Mouse (Mus musculus) hindbrain, embryonic 15.5 days (tissue): ENCODE measurements around the gene Lzts3. TPM values are rescaled to one million over a fixed set of nuclear protein-coding genes. Genes with fewer than 3 reads are reported as not detected.

Experiments
- ATAC-seq: fragments of 200-750 bp; cut with Nextera tagmentation; 2 replicates; pipeline ENCODE4 v1.8.0; 2017; ENCODE audit warnings: low read depth, moderate number of reproducible peaks, moderate TSS enrichment; ENCODE audit not compliant: low FRiP score
- H3K27ac ChIP-seq: fragments of 300-500 bp; sonication (generic); replicated peaks from 2 replicates; pipeline ENCODE4 v1.5.1; 2015; ENCODE audit warnings: mild to moderate bottlenecking, inconsistent platforms
- H3K27me3 ChIP-seq: fragments of 300-500 bp; sonication (generic); 2 replicates; pipeline ENCODE4 v1.6.1; 2015; ENCODE audit warnings: control low read depth, inconsistent platforms
- H3K36me3 ChIP-seq: fragments of 300-500 bp; sonication (generic); 2 replicates; pipeline ENCODE4 v1.6.1; 2015; ENCODE audit warnings: control low read depth, inconsistent platforms
- H3K4me1 ChIP-seq: fragments of 300-500 bp; sonication (generic); replicated peaks from 2 replicates; pipeline ENCODE4 v1.6.1; 2015; ENCODE audit warnings: control low read depth, inconsistent platforms
- H3K4me2 ChIP-seq: fragments of 300-500 bp; sonication (generic); 2 replicates; pipeline ENCODE4 v1.6.1; 2015; ENCODE audit warnings: moderate library complexity, mild to moderate bottlenecking, inconsistent platforms
- H3K4me3 ChIP-seq: fragments of 300-500 bp; sonication (generic); 2 replicates; pipeline ENCODE4 v1.5.1; 2015; ENCODE audit warnings: mild to moderate bottlenecking, inconsistent platforms
- H3K9ac ChIP-seq: fragments of 300-500 bp; sonication (generic); 2 replicates; pipeline ENCODE4 v1.6.1; 2015; ENCODE audit warnings: inconsistent platforms
- H3K9me3 ChIP-seq: fragments of 300-500 bp; sonication (generic); 2 replicates; pipeline ENCODE4 v1.6.1; 2016; ENCODE audit warnings: control low read depth, inconsistent platforms
- WGBS: fragments of 180-500 bp; shearing (Covaris S2); methylation state at CpG from one replicate; pipeline ENCODE4 v1.1.7; 2015; 5-methylcytosine and 5-hydroxymethylcytosine counted together
- polyA plus RNA-seq: library from polyadenylated mRNA; unstranded; fragments of >200 nt; fragmentation: Nextera tagmentation; extraction: Ambion mirVana; gene quantifications from 2 replicates; pipeline ENCODE4 v1.2.1, GENCODE M21; 2015

The Lzts3 gene
- polyA plus RNA-seq, 1 experiment from 2014 or later: 19.8 TPM

DNA sequence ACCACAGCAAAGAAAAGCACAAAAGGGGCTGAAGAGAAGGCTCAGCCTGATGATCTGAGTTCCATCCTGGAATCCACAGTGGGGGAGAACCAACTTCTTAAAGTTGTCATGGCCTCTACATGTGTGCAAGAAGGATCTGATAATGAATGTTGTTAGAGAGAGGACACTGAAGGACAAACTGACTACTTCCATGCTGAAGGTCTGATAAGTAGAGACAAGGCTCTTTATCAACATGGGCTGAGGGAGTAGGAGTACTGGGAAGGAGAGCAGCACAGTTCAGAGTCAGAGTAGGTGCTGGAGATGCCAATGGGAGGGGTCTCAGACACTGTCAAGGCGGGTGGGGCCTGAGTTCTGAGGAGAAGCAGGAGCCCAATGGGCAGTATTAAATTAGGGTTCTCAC, 47.0 kb downstream of the Lzts3 start:
- Histone ChIP-seq H3K27me3 (no peaks in the 10 kb centered on the region), H3K9ac (no peak overlapping the region), H3K4me2 (no peak overlapping the region), H3K4me3 (no peak overlapping the region), H3K4me1 (no peaks in the 10 kb centered on the region), H3K36me3 (peaks cover 52% of the 10 kb centered on the region), H3K27ac (no peak overlapping the region), H3K9me3 (no peaks in the 10 kb centered on the region)
- 88% methylated on average over 1 of the region's 1 CpGs for WGBS
- no peak for ATAC-seq

DNA sequence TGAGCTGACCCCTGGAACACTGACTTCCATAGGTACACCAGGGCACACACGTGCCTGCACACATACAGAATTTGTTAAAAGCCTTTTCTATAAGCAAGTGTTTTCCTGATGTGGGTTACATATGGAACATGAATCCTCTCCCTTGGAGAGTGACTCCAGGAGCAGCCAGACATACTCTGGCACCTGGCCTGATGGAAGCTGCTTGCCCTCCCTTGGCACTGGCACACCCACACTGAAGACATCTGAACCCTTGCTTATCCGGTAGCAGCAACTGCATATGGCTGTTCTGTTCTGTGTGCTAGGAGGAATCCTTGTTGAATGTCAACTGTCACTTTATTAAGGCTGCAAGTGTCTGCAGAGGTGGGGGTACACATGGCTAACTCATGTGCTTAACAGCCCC, 51.6 kb downstream of the Lzts3 start:
- Histone ChIP-seq H3K27me3 (no peaks in the 10 kb centered on the region), H3K9me3 (no peaks in the 10 kb centered on the region), H3K4me2 (no peak overlapping the region), H3K9ac (no peak overlapping the region), H3K4me1 (no peaks in the 10 kb centered on the region), H3K36me3 (peaks cover 30% of the 10 kb centered on the region; the same call in 1 of the 2 replicates), H3K27ac (no peak overlapping the region), H3K4me3 (no peak overlapping the region)
- WGBS: 91% methylated on average over 2 of the region's 2 CpGs
- no peak for ATAC-seq

DNA sequence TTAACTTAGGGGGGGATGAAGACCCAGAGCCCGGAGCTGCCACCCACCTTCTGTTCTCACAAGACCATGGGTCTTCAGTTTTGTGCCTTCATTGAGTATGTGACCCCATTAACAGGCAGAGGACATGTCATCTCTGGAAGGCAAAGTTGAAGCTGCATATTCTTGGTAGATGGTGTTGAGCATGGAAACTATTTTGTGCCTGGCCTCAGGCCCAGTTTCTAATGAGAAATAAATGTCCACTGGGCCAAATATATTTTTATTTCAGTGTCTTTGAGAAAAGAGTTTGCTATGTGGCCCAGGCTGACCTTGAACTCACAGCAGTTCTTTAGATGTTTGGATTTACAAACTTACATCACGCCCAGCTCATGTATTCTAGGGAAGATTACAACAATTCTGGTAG, 52.8 kb downstream of the Lzts3 start:
- Histone ChIP-seq H3K27ac (no peak overlapping the region), H3K4me1 (no peaks in the 10 kb centered on the region), H3K9ac (no peak overlapping the region), H3K27me3 (no peaks in the 10 kb centered on the region), H3K4me2 (no peak overlapping the region), H3K4me3 (no peak overlapping the region), H3K36me3 (peaks cover 21% of the 10 kb centered on the region; the same call in 1 of the 2 replicates), H3K9me3 (no peaks in the 10 kb centered on the region)
- 97% methylated on average over 2 of the region's 2 CpGs for WGBS
- ATAC-seq: no peak

DNA sequence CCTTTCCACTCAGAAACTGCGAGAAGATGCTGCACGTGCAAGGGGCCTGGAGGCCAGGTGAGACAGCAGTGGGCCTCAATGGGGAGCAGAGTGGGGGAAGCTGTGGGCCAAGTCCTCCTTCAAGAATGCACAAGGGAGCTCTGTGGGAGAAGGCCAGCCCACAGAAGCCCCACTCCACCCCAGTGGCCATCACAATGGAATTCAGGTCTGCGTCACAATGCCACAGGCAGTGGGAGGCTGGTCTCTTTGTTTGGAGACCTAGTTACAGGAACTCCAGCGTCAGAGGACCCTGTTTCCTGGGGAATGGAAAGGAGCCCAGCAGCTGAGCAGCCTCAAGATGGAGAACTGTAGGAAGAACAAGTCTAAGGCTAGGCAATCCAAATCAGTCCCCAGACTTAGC, 53.4 kb downstream of the Lzts3 start:
- H3K4me2 ChIP-seq: no peak overlapping the region
- WGBS: 46% methylated on average over 4 of the region's 4 CpGs
- H3K9me3 ChIP-seq: no peaks in the 10 kb centered on the region
- no peak overlapping the region for H3K27ac ChIP-seq
- ATAC-seq: no peak
- no peak overlapping the region for H3K4me3 ChIP-seq
- peaks cover 16% of the 10 kb centered on the region; the same call in 1 of the 2 replicates for H3K36me3 ChIP-seq
- no peaks in the 10 kb centered on the region for H3K4me1 ChIP-seq
- no peak overlapping the region for H3K9ac ChIP-seq
- no peaks in the 10 kb centered on the region for H3K27me3 ChIP-seq

DNA sequence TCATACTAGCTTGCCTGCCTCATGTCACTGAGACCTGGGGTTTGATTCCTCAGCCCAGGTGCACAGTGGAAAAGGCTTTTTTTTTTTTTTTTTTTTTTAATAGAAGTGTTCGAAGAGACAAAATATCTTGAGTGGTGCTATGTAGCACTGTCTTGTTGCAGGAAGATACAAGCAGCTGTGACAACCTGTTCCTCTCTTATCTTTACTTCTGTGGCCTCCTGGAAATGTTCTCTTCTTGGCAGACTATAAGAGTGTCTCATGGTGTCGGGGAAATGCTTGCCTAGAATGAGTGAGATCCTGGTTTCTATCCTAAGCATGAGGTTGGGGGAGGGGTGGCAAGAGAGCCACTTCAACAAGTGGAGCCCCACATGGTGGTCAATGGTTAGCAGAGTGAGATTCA, 54.2 kb downstream of the Lzts3 start:
- H3K9ac ChIP-seq: no peak overlapping the region
- no peak overlapping the region for H3K4me2 ChIP-seq
- no peaks in the 10 kb centered on the region for H3K27me3 ChIP-seq
- no peak for ATAC-seq
- no peak overlapping the region for H3K4me3 ChIP-seq
- no peaks in the 10 kb centered on the region for H3K4me1 ChIP-seq
- H3K9me3 ChIP-seq: no peaks in the 10 kb centered on the region
- H3K27ac ChIP-seq: no peak overlapping the region
- WGBS: 94% methylated on average over 2 of the region's 2 CpGs
- H3K36me3 ChIP-seq: peaks cover 16% of the 10 kb centered on the region; the same call in 1 of the 2 replicates

DNA sequence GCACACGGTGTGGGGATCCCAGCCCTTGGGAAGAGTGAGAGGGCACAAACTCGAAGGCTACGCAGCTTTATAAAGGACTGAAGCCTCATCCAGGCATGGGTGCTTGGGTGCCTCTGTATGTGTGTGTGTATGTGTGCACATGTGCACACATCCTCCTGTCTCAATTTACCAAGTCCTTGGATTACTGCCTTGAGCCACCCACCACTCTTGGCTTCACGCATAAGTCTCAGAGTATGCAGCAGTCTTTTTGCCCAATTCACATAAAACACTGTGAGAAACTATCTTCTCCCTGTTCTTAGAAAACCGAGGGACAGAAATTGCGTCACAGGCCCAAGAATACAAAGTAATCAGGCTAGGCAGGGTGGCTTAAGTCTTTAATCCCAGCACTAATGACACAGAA, 56.6 kb downstream of the Lzts3 start:
- H3K4me2 ChIP-seq: no peak overlapping the region
- WGBS: 87% methylated on average over 6 of the region's 6 CpGs

DNA sequence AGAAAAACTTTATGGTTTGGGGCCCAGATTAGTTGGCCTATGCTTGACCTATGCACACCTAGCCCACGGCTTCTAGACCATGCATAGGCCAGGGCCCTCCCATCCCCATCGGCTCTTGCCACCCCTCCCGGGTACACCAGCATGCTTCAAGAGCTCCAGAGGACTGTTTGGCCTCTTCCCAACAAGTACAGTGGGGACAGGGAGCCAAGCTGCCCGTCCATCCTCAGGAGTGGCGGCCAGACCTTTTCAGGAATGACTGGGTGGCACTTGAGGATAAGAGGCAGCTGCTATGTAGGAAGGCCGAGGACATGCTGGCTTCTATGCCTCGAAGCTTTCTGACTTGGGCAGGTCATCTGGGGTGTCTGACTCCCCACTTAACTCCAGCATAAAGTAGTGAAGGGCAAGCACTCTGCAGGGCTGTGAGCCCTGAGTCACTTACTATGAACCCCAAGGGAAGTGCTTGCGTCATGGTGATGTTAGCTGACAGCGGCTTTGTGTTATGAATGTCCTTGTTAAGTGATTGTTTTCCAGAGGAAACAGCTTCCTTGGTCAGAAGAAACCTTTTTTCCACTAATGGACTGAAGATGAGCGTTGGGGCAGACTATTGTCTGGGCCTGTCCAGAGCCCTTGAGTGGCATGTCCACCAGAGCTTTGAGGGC, 58.6 kb downstream of the Lzts3 start:
- H3K9me3 ChIP-seq: no peaks in the 10 kb centered on the region
- H3K36me3 ChIP-seq: no peaks in the 10 kb centered on the region
- no peak for ATAC-seq
- 83% methylated on average over 10 of the region's 10 CpGs for WGBS
- H3K4me2 ChIP-seq: no peak overlapping the region
- H3K4me1 ChIP-seq: peaks cover 15% of the 10 kb centered on the region
- no peak overlapping the region for H3K4me3 ChIP-seq
- H3K27ac ChIP-seq: no peak overlapping the region
- H3K9ac ChIP-seq: no peak overlapping the region
- H3K27me3 ChIP-seq: peaks cover 34% of the 10 kb centered on the region

More for the DNA sequence above, 56.6 kb downstream of the Lzts3 start:
- Histone ChIP-seq H3K4me1 (peaks cover 5% of the 10 kb centered on the region), H3K4me3 (no peak overlapping the region), H3K36me3 (peaks cover 9% of the 10 kb centered on the region; the same call in 1 of the 2 replicates), H3K9ac (no peak overlapping the region), H3K27me3 (peaks cover 15% of the 10 kb centered on the region), H3K9me3 (no peaks in the 10 kb centered on the region), H3K27ac (no peak overlapping the region)
- no peak for ATAC-seq

Other genes starting within 250 kb of the Lzts3 start
- gene Cpxm1, start 245.2 kb downstream of the Lzts3 start, polyA plus RNA-seq: 29.0 and 32.6 TPM in 2 replicates
- 0.12 and 0.26 TPM in 2 replicates for gene Gm28372, start 237.6 kb downstream of the Lzts3 start, polyA plus RNA-seq
- 0.38 and 0.97 TPM in 2 replicates for gene 1700020A23Rik, start 237.5 kb downstream of the Lzts3 start, polyA plus RNA-seq
- 0.36 TPM in 1 of 2 replicates, not detected in the other for gene Tmem239, start 236.3 kb downstream of the Lzts3 start, polyA plus RNA-seq
- 102 and 105 TPM in 2 replicates for gene Vps16, start 218.5 kb downstream of the Lzts3 start, polyA plus RNA-seq
- 12.5 and 13.2 TPM in 2 replicates for gene Pced1a, start 218.1 kb downstream of the Lzts3 start, polyA plus RNA-seq
- 133 and 145 TPM in 2 replicates for gene Ptpra, start 192.5 kb downstream of the Lzts3 start, polyA plus RNA-seq
- gene Mrps26, start 79.1 kb downstream of the Lzts3 start, polyA plus RNA-seq: 100 and 106 TPM in 2 replicates
- 0.42 TPM in 1 of 2 replicates, not detected in the other for gene Oxt, start 66.6 kb downstream of the Lzts3 start, polyA plus RNA-seq
- gene Avp, start 60.2 kb downstream of the Lzts3 start, polyA plus RNA-seq: not detected in 2 replicates
- gene Fastkd5, start 12.8 kb downstream of the Lzts3 start, polyA plus RNA-seq: 9.5 and 11.4 TPM in 2 replicates
- gene Ubox5, start 12.8 kb downstream of the Lzts3 start, polyA plus RNA-seq: 9.0 and 10.0 TPM in 2 replicates
- gene Ddrgk1, start 21.9 kb upstream of the Lzts3 start, polyA plus RNA-seq: 66.6 and 72.6 TPM in 2 replicates
- gene Itpa, start 24.8 kb upstream of the Lzts3 start, polyA plus RNA-seq: 123 and 125 TPM in 2 replicates
- gene Slc4a11, start 54.7 kb upstream of the Lzts3 start, polyA plus RNA-seq: 0.52 and 0.64 TPM in 2 replicates